Mouse (Mus musculus): ENCODE results near the gene Rab11fip3. TPM values are rescaled to one million over a fixed set of nuclear protein-coding genes. Genes with fewer than 3 reads are reported as not detected.

The Rab11fip3 gene
- polyA plus RNA-seq, 1 experiment = 82.9 TPM

- H3K27me3 ChIP-seq (ENCODE audit: control insufficient read depth, insufficient read depth, low read length) = no peaks in the 10 kb centered on the region
- H3K4me1 ChIP-seq (ENCODE audit: control insufficient read depth, insufficient read depth, low read length) = peaks cover 7% of the 10 kb centered on the region; the same call in 1 of the 2 replicates
- H3K27ac ChIP-seq (ENCODE audit: insufficient read depth, low read length) = no peak overlapping the region
- no peak overlapping the region for H3K4me3 ChIP-seq (replicated peaks; ENCODE audit: insufficient read depth, low read depth, low read length)
- 88% methylated on average over 8 of the region's 8 CpGs for WGBS
- peak in 1 of 2 experiments; percentile 8 for DNase-seq
- TF ChIP-seq CTCF (IDR thresholded peaks at IDR 0.05; ENCODE audit: borderline replicate concordance, insufficient read depth, low read depth, low read length) = no peak
- no peak for TF ChIP-seq POLR2A (IDR thresholded peaks at IDR 0.05; ENCODE audit: borderline replicate concordance, insufficient read depth, low read length)
Observed at GRCm38 (mm10) chr17:26023966-26024365, 45.4 kb downstream of the Rab11fip3 start.

GRCm38 (mm10) chr17:26023181-26023580, 46.2 kb downstream of the Rab11fip3 start:
- WGBS = 95% methylated on average over 5 of the region's 5 CpGs
- TF ChIP-seq POLR2A (IDR thresholded peaks at IDR 0.05; ENCODE audit: borderline replicate concordance, insufficient read depth, low read length) (no peak), CTCF (IDR thresholded peaks at IDR 0.05; ENCODE audit: borderline replicate concordance, insufficient read depth, low read depth, low read length) (no peak)

GRCm38 (mm10) chr17:26021728-26022341, 47.5 kb downstream of the Rab11fip3 start:
- no peak for TF ChIP-seq POLR2A (IDR thresholded peaks at IDR 0.05; ENCODE audit: borderline replicate concordance, insufficient read depth, low read length)
- TF ChIP-seq CTCF (IDR thresholded peaks at IDR 0.05; ENCODE audit: borderline replicate concordance, insufficient read depth, low read depth, low read length) = no peak
- DNase-seq = no peak
- Histone ChIP-seq H3K27ac (ENCODE audit: insufficient read depth, low read length) (no peak overlapping the region), H3K4me3 (replicated peaks; ENCODE audit: insufficient read depth, low read depth, low read length) (no peak overlapping the region), H3K27me3 (ENCODE audit: control insufficient read depth, insufficient read depth, low read length) (no peaks in the 10 kb centered on the region), H3K4me1 (ENCODE audit: control insufficient read depth, insufficient read depth, low read length) (peaks cover 11% of the 10 kb centered on the region)
- 81% methylated on average over 9 of the region's 9 CpGs for WGBS

More at GRCm38 (mm10) chr17:26023181-26023580, 46.2 kb downstream of the Rab11fip3 start:
- DNase-seq = no peak
- H3K4me3 ChIP-seq (replicated peaks; ENCODE audit: insufficient read depth, low read depth, low read length) = no peak overlapping the region
- no peak overlapping the region for H3K27ac ChIP-seq (ENCODE audit: insufficient read depth, low read length)
- no peaks in the 10 kb centered on the region for H3K27me3 ChIP-seq (ENCODE audit: control insufficient read depth, insufficient read depth, low read length)
- peaks cover 12% of the 10 kb centered on the region for H3K4me1 ChIP-seq (ENCODE audit: control insufficient read depth, insufficient read depth, low read length)

GRCm38 (mm10) chr17:26020848-26021347, 48.5 kb downstream of the Rab11fip3 start:
- no peak for DNase-seq
- Histone ChIP-seq H3K4me3 (replicated peaks; ENCODE audit: insufficient read depth, low read depth, low read length) (no peak overlapping the region), H3K27ac (ENCODE audit: insufficient read depth, low read length) (no peak overlapping the region), H3K27me3 (ENCODE audit: control insufficient read depth, insufficient read depth, low read length) (no peaks in the 10 kb centered on the region), H3K4me1 (ENCODE audit: control insufficient read depth, insufficient read depth, low read length) (peaks cover 11% of the 10 kb centered on the region)
- no peak for TF ChIP-seq POLR2A (IDR thresholded peaks at IDR 0.05; ENCODE audit: borderline replicate concordance, insufficient read depth, low read length)
- 90% methylated on average over 7 of the region's 7 CpGs for WGBS

- H3K27me3 ChIP-seq (ENCODE audit: control insufficient read depth, insufficient read depth, low read length) = no peaks in the 10 kb centered on the region
- peaks cover 11% of the 10 kb centered on the region for H3K4me1 ChIP-seq (ENCODE audit: control insufficient read depth, insufficient read depth, low read length)
- 32% methylated on average over 3 of the region's 3 CpGs for WGBS
- TF ChIP-seq POLR2A (IDR thresholded peaks at IDR 0.05; ENCODE audit: borderline replicate concordance, insufficient read depth, low read length) (no peak), CTCF (IDR thresholded peaks at IDR 0.05; ENCODE audit: borderline replicate concordance, insufficient read depth, low read depth, low read length) (no peak)
- H3K27ac ChIP-seq (ENCODE audit: insufficient read depth, low read length) = peak overlapping the region; percentile 82
- no peak overlapping the region for H3K4me3 ChIP-seq (replicated peaks; ENCODE audit: insufficient read depth, low read depth, low read length)
- DNase-seq = no peak
Observed at GRCm38 (mm10) chr17:26018388-26018787, 51.0 kb downstream of the Rab11fip3 start.

DNA sequence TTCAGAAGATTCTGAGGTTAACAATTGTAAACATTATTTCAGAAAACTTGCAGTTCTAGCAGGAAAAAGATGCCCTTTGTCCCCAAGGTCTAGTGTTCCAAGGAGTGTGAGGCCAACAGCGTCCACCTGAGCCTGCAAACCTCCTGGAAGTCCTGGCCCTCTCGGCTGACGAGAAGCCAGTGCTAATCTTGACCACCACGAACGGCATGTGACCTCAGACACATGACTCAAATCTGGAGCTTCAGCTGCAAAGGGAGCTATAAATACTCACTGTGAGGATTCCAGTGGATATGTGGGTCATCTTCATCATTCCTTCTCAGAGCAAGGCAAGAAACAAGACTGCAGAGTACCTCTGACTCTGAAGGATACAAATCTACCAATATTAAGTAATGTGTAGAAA, 51.4 kb downstream of the Rab11fip3 start:
- TF ChIP-seq POLR2A (IDR thresholded peaks at IDR 0.05; ENCODE audit: borderline replicate concordance, insufficient read depth, low read length) (no peak), CTCF (IDR thresholded peaks at IDR 0.05; ENCODE audit: borderline replicate concordance, insufficient read depth, low read depth, low read length) (no peak)
- Histone ChIP-seq H3K4me3 (replicated peaks; ENCODE audit: insufficient read depth, low read depth, low read length) (no peak overlapping the region), H3K27me3 (ENCODE audit: control insufficient read depth, insufficient read depth, low read length) (no peaks in the 10 kb centered on the region), H3K27ac (ENCODE audit: insufficient read depth, low read length) (peak overlapping the region; percentile 82; the same call in 1 of the 2 replicates), H3K4me1 (ENCODE audit: control insufficient read depth, insufficient read depth, low read length) (peaks cover 11% of the 10 kb centered on the region)
- peak; percentile 56 to 71 for DNase-seq
- WGBS = 6% methylated on average over 5 of the region's 5 CpGs

GRCm38 (mm10) chr17:26017021-26017420, 52.3 kb downstream of the Rab11fip3 start:
- TF ChIP-seq POLR2A (IDR thresholded peaks at IDR 0.05; ENCODE audit: borderline replicate concordance, insufficient read depth, low read length) (no peak), CTCF (IDR thresholded peaks at IDR 0.05; ENCODE audit: borderline replicate concordance, insufficient read depth, low read depth, low read length) (no peak)
- DNase-seq = no peak
- H3K27me3 ChIP-seq (ENCODE audit: control insufficient read depth, insufficient read depth, low read length) = no peaks in the 10 kb centered on the region
- 86% methylated on average over 3 of the region's 3 CpGs for WGBS
- H3K27ac ChIP-seq (ENCODE audit: insufficient read depth, low read length) = no peak overlapping the region
- no peak overlapping the region for H3K4me3 ChIP-seq (replicated peaks; ENCODE audit: insufficient read depth, low read depth, low read length)
- peaks cover 12% of the 10 kb centered on the region for H3K4me1 ChIP-seq (ENCODE audit: control insufficient read depth, insufficient read depth, low read length)

DNA sequence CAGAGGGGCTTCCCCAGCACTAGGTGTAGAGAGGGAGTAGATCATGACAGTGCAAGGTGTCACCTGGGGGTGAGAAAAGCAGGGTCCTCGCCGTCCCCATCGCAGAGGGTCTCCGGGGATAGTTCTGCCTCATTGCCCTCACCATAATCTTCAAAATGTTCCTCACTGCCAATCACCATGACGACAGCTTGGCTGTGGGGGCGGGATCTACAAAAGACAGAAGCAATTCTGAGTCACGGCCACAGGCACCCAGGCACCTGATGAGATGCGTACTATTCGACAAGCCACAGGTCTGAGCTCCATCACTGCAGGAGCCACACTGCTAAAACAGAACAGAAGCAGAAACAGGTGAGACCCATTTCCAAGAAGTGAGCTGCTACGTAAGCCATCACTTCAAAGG, 55.6 kb downstream of the Rab11fip3 start:
- no peak for DNase-seq
- WGBS = 43% methylated on average over 10 of the region's 10 CpGs
- Histone ChIP-seq H3K27ac (ENCODE audit: insufficient read depth, low read length) (no peak overlapping the region), H3K4me1 (ENCODE audit: control insufficient read depth, insufficient read depth, low read length) (peaks cover 13% of the 10 kb centered on the region), H3K27me3 (ENCODE audit: control insufficient read depth, insufficient read depth, low read length) (no peaks in the 10 kb centered on the region), H3K4me3 (replicated peaks; ENCODE audit: insufficient read depth, low read depth, low read length) (no peak overlapping the region)
- TF ChIP-seq POLR2A (IDR thresholded peaks at IDR 0.05; ENCODE audit: borderline replicate concordance, insufficient read depth, low read length) (no peak), CTCF (IDR thresholded peaks at IDR 0.05; ENCODE audit: borderline replicate concordance, insufficient read depth, low read depth, low read length) (no peak)
